Mouse (Mus musculus): ENCODE results near the gene Shank2. TPM values are rescaled to one million over a fixed set of nuclear protein-coding genes. Genes with fewer than 3 reads are reported as not detected.
A peak's percentile ranks its signal among the peaks of the same experiment; 100 is the strongest.

Shank2 gene
- polyA plus RNA-seq, 1 experiment, result 2.0 TPM

GRCm38 (mm10) chr7:144173869-144174268 lies 172.1 kb downstream of the Shank2 start:
- no peak overlapping the region for H3K27ac ChIP-seq (ENCODE audit: control insufficient read depth, insufficient read depth, low read depth, low read length, poor library complexity)
- no peak for TF ChIP-seq CTCF (IDR thresholded peaks at IDR 0.05; ENCODE audit: control insufficient read depth, insufficient read depth, low read length)
- no peak for TF ChIP-seq POLR2A (IDR thresholded peaks at IDR 0.05; ENCODE audit: borderline replicate concordance, control insufficient read depth, low read depth, low read length)
- no peak overlapping the region for H3K4me3 ChIP-seq (replicated peaks; ENCODE audit: control insufficient read depth, low read depth, low read length)
- 77% methylated on average over 6 of the region's 6 CpGs for WGBS
- H3K4me1 ChIP-seq (ENCODE audit: control insufficient read depth, insufficient read depth, low read length), result no peaks in the 10 kb centered on the region

- no peak overlapping the region for H3K27ac ChIP-seq (ENCODE audit: control insufficient read depth, insufficient read depth, low read depth, low read length, poor library complexity)
- TF ChIP-seq POLR2A (IDR thresholded peaks at IDR 0.05; ENCODE audit: borderline replicate concordance, control insufficient read depth, low read depth, low read length) (no peak), CTCF (IDR thresholded peaks at IDR 0.05; ENCODE audit: control insufficient read depth, insufficient read depth, low read length) (no peak)
- 74% methylated on average over 14 of the region's 14 CpGs for WGBS
- H3K4me1 ChIP-seq (ENCODE audit: control insufficient read depth, insufficient read depth, low read length), result no peaks in the 10 kb centered on the region
- H3K4me3 ChIP-seq (replicated peaks; ENCODE audit: control insufficient read depth, low read depth, low read length), result no peak overlapping the region
Observed at GRCm38 (mm10) chr7:144174329-144174728, 172.6 kb downstream of the Shank2 start.

DNA sequence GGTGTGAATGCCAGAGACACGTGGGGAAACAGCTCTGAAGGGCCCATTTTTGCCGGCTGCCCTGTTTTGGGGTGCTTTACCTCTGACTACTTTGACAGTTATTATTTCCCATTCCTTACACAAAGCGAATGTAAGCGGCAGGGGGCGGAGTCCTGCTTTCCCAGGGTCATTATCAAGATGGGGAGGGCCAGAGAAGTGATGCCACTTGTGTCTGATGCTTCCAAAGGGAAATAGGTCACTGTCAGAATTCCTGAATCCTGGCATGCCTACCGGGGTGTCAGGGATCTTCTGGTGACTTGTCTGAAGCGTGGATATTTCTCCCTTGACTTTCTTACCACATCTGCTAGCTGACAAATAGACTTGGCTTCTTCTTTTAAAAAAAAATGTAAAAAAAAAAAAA lies 173.3 kb downstream of the Shank2 start:
- no peaks in the 10 kb centered on the region for H3K4me1 ChIP-seq (ENCODE audit: control insufficient read depth, insufficient read depth, low read length)

DNA sequence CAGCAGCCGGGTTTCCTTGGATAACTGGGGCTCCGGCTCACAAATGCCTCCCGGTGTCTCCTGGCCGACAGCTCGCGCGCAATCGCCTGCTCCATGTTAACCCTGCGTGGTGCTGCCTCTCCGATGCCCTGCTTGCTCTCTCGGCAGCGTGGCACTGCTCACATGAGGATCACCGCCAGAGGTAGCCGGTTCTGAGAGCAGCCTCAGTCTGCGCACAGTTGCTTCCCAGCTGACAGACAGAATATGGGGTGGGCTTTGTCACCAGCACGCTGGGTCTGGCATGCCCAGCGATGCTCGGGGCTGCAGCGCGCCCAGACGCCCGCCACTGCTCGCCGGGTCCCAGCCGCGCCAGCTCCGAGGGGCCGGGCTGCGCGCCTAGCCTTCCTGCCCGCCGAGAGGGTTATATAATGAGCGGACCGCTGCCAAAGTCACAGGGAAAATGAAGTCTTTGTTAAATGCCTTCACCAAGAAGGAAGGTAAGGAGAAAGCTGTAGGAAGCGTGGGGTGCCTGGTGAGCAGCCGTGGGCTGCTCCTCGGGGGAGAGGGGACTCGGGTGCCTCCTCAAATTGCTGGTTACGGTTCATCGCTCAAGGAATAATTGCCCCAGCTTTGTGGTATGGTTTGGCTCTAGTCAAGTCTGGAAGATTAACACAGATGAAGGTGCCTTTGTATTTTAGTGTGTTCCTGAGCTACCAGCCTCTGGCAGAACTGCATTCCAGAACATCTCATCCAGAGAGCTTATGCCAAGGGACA lies 173.9 kb downstream of the Shank2 start:
- 8% methylated on average over 40 of the region's 40 CpGs for WGBS
- H3K4me3 ChIP-seq (replicated peaks; ENCODE audit: control insufficient read depth, low read depth, low read length), result no peak overlapping the region
- H3K4me1 ChIP-seq (ENCODE audit: control insufficient read depth, insufficient read depth, low read length), result no peaks in the 10 kb centered on the region
- TF ChIP-seq POLR2A (IDR thresholded peaks at IDR 0.05; ENCODE audit: borderline replicate concordance, control insufficient read depth, low read depth, low read length), result no peak
- TF ChIP-seq CTCF (IDR thresholded peaks at IDR 0.05; ENCODE audit: control insufficient read depth, insufficient read depth, low read length), result no peak
- H3K27ac ChIP-seq (ENCODE audit: control insufficient read depth, insufficient read depth, low read depth, low read length, poor library complexity), result no peak overlapping the region

More for the DNA sequence above, 173.3 kb downstream of the Shank2 start:
- no peak for TF ChIP-seq CTCF (IDR thresholded peaks at IDR 0.05; ENCODE audit: control insufficient read depth, insufficient read depth, low read length)
- TF ChIP-seq POLR2A (IDR thresholded peaks at IDR 0.05; ENCODE audit: borderline replicate concordance, control insufficient read depth, low read depth, low read length), result no peak
- 28% methylated on average over 7 of the region's 7 CpGs for WGBS
- Histone ChIP-seq H3K4me3 (replicated peaks; ENCODE audit: control insufficient read depth, low read depth, low read length) (no peak overlapping the region), H3K27ac (ENCODE audit: control insufficient read depth, insufficient read depth, low read depth, low read length, poor library complexity) (no peak overlapping the region)

- H3K4me1 ChIP-seq (ENCODE audit: control insufficient read depth, insufficient read depth, low read length), result no peaks in the 10 kb centered on the region
- 20% methylated on average over 3 of the region's 3 CpGs for WGBS
- TF ChIP-seq CTCF (IDR thresholded peaks at IDR 0.05; ENCODE audit: control insufficient read depth, insufficient read depth, low read length) (no peak), POLR2A (IDR thresholded peaks at IDR 0.05; ENCODE audit: borderline replicate concordance, control insufficient read depth, low read depth, low read length) (no peak)
Observed at GRCm38 (mm10) chr7:144176234-144176730, 174.6 kb downstream of the Shank2 start.

GRCm38 (mm10) chr7:144179436-144179835 lies 177.7 kb downstream of the Shank2 start:
- no peak for TF ChIP-seq CTCF (IDR thresholded peaks at IDR 0.05; ENCODE audit: control insufficient read depth, insufficient read depth, low read length)
- TF ChIP-seq POLR2A (IDR thresholded peaks at IDR 0.05; ENCODE audit: borderline replicate concordance, control insufficient read depth, low read depth, low read length), result no peak
- H3K4me1 ChIP-seq (ENCODE audit: control insufficient read depth, insufficient read depth, low read length), result no peaks in the 10 kb centered on the region
- 86% methylated on average over 6 of the region's 6 CpGs for WGBS
- H3K27ac ChIP-seq (ENCODE audit: control insufficient read depth, insufficient read depth, low read depth, low read length, poor library complexity), result no peak overlapping the region
- H3K4me3 ChIP-seq (replicated peaks; ENCODE audit: control insufficient read depth, low read depth, low read length), result no peak overlapping the region

More at GRCm38 (mm10) chr7:144176234-144176730, 174.6 kb downstream of the Shank2 start:
- Histone ChIP-seq H3K27ac (ENCODE audit: control insufficient read depth, insufficient read depth, low read depth, low read length, poor library complexity) (no peak overlapping the region), H3K4me3 (replicated peaks; ENCODE audit: control insufficient read depth, low read depth, low read length) (no peak overlapping the region)

DNA sequence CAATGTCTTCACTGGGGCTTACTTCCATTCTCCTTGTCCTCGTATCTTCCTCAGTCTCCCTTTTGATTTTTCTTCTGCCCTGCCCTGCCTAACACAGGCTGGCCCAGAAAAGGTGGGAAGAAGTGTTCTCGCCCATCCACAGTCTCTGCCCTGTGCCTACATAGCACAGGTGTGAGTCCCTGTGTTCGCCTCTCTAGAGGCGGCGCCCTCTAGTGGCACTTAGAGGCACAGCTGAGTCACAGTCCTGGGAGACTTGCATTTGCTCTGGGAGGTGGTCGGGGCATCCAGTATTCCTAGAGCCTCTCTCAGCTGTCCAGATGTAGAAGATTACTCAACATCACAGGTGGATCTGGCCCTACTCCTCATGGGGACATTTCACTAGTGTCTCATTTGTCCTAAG lies 179.2 kb downstream of the Shank2 start:
- WGBS, result 26% methylated on average over 6 of the region's 6 CpGs
- TF ChIP-seq CTCF (IDR thresholded peaks at IDR 0.05; ENCODE audit: control insufficient read depth, insufficient read depth, low read length) (peak; percentile 75), POLR2A (IDR thresholded peaks at IDR 0.05; ENCODE audit: borderline replicate concordance, control insufficient read depth, low read depth, low read length) (no peak)
- no peaks in the 10 kb centered on the region for H3K4me1 ChIP-seq (ENCODE audit: control insufficient read depth, insufficient read depth, low read length)

GRCm38 (mm10) chr7:144187869-144188430 lies 186.2 kb downstream of the Shank2 start:
- 74% methylated on average over 11 of the region's 11 CpGs for WGBS
- no peaks in the 10 kb centered on the region for H3K4me1 ChIP-seq (ENCODE audit: control insufficient read depth, insufficient read depth, low read length)

More for the DNA sequence above, 179.2 kb downstream of the Shank2 start:
- H3K4me3 ChIP-seq (replicated peaks; ENCODE audit: control insufficient read depth, low read depth, low read length), result no peak overlapping the region
- no peak overlapping the region for H3K27ac ChIP-seq (ENCODE audit: control insufficient read depth, insufficient read depth, low read depth, low read length, poor library complexity)

More at GRCm38 (mm10) chr7:144187869-144188430, 186.2 kb downstream of the Shank2 start:
- TF ChIP-seq CTCF (IDR thresholded peaks at IDR 0.05; ENCODE audit: control insufficient read depth, insufficient read depth, low read length) (no peak), POLR2A (IDR thresholded peaks at IDR 0.05; ENCODE audit: borderline replicate concordance, control insufficient read depth, low read depth, low read length) (no peak)
- no peak overlapping the region for H3K4me3 ChIP-seq (replicated peaks; ENCODE audit: control insufficient read depth, low read depth, low read length)
- no peak overlapping the region for H3K27ac ChIP-seq (ENCODE audit: control insufficient read depth, insufficient read depth, low read depth, low read length, poor library complexity)

Data from bone marrow, adult 2 months (tissue).